Mouse (Mus musculus) WW6 (cell line): Measurements from ENCODE around the gene Cox7a2l.

Experiments
- DNase-seq: peaks from one replicate; pipeline ENCODE4 v3.0.0-alpha.2; 2013; ENCODE audit warnings: low read depth, low spot score

Cox7a2l gene

GRCm38 (mm10) chr17:83453587-83453986, 63.5 kb downstream of the Cox7a2l start:
- DNase-seq = no peak

GRCm38 (mm10) chr17:83452451-83452850, 64.7 kb downstream of the Cox7a2l start:
- DNase-seq = no peak
